In the genomic region with DNA sequence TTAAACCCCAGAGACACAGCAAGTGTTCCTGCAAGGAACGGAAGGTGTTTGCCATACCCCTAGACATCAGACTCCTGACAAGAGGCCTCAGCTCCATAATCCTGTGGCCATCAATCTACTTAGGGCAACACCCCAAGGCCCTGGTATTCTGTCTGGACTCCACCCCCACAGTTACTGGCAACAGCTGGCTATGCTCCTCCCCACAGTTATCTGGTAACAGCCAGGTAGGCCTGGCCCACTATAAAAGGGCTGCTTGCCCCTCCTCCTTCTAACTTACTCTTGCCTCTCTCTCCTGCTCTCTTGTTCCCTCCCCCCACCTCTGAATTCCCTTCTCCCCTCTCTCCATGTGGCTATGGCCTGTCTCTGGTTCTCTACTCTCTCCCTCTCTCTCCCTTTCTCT, we compare ENCODE assay signal across 19 mouse cellular contexts.
DNase-seq lines count a peak whose midpoint lies in the region; TF ChIP-seq lines count a peak whose summit lies in the region.
"Had no signal": no experiment of that assay in that cellular context is flagged by ENCODE, and none has a peak within 500 bp of the region (broad histone marks: within the 10 kb centered on the region; RNA-seq: fewer than 3 reads in every experiment).

No protein-coding gene starts in this region.

- H3K27me3 ChIP-seq in ES-Bruce4 (ENCODE audit: control insufficient read depth, insufficient read depth, low read length, poor library complexity, severe bottlenecking), result no peaks in the 10 kb centered on the region
- H3K27me3 ChIP-seq: CH12.LX; embryonic facial prominence, embryonic 12.5 days; forebrain, embryonic 13.5 days had no signal

- no peaks in the 10 kb centered on the region for H3K9me3 ChIP-seq in ES-Bruce4 (replicated peaks; ENCODE audit: control insufficient read depth, insufficient read depth, low read length, poor library complexity, severe bottlenecking)
- no peaks in the 10 kb centered on the region for H3K9me3 ChIP-seq in ES-E14 (ENCODE audit: control insufficient read depth, insufficient read depth, low read depth, low read length)
- H3K9me3 ChIP-seq: embryonic facial prominence, embryonic 10.5 days; embryonic facial prominence, embryonic 12.5 days; forebrain, embryonic 13.5 days had no signal

- H3K27ac ChIP-seq in ES-Bruce4 (ENCODE audit: insufficient read depth, low read length) (peak overlapping the region; percentile 89), ES-E14 (ENCODE audit: insufficient read depth, low read depth, low read length, poor library complexity, severe bottlenecking) (peak overlapping the region; percentile 62; the same call in 1 of the 2 replicates)
- H3K27ac ChIP-seq: embryonic facial prominence, embryonic 10.5 days; embryonic facial prominence, embryonic 12.5 days; forebrain, embryonic 13.5 days had no signal

- H3K9ac ChIP-seq in ES-Bruce4 (ENCODE audit: low read depth, poor library complexity, severe bottlenecking) (no peak overlapping the region), ES-E14 (ENCODE audit: insufficient read depth, low read depth, low read length, poor library complexity, severe bottlenecking) (no peak overlapping the region)
- H3K9ac ChIP-seq: embryonic facial prominence, embryonic 12.5 days; forebrain, embryonic 13.5 days had no signal

- H3K4me1 ChIP-seq in ES-Bruce4 (ENCODE audit: control insufficient read depth, insufficient read depth, low read length) (no peaks in the 10 kb centered on the region), ES-E14 (ENCODE audit: control insufficient read depth in 2 of 2, insufficient read depth in 2 of 2, low read length in 2 of 2, poor library complexity in 1 of 2) (no peaks in the 10 kb centered on the region)
- H3K4me1 ChIP-seq: embryonic facial prominence, embryonic 10.5 days; embryonic facial prominence, embryonic 12.5 days; forebrain, embryonic 13.5 days had no signal

- peak; percentile 80 for TF ChIP-seq EP300 in ES-Bruce4 (IDR thresholded peaks at IDR 0.05; ENCODE audit: insufficient read depth, low read depth, low read length)

- TF ChIP-seq POLR2A in ES-Bruce4 (IDR thresholded peaks at IDR 0.05; ENCODE audit: insufficient read depth, low read length), result no peak

- in situ Hi-C loops in ES-E14 (cut with MboI; ENCODE audit: low sequenced_read_pairs in 2 of 2, unreplicated experiment in 2 of 2), result no loop called here

- peak; percentile 40 for DNase-seq in ES-E14 (ENCODE audit: low read depth, low spot score)
- DNase-seq in WW6 (ENCODE audit: low read depth, low spot score), result peak; percentile 47
- no peak for DNase-seq in gastrocnemius, postnatal 10 days
- DNase-seq in kidney, adult 9 months, result no peak
- DNase-seq in urinary bladder, adult 2 months (ENCODE audit: low spot score), result no peak
- DNase-seq: adrenal gland, adult 8-10 months; adrenal gland, postnatal 14 days; adrenal gland, postnatal 36 days; B cell, adult 2 months; cerebellum, adult 11-12 months; cerebellum, adult 2 months; cerebellum, adult 9-10 months; cerebellum, postnatal 10 days; cerebellum, postnatal 25 days had no signal

- no peak overlapping the region for H3K4me3 ChIP-seq in ES-Bruce4 (ENCODE audit: low read depth, low read length)
- H3K4me3 ChIP-seq in ES-E14 (ENCODE audit: insufficient read depth in 1 of 2, low read depth in 1 of 2, low read length in 2 of 2, poor library complexity in 1 of 2, severe bottlenecking in 1 of 2), result no peak overlapping the region
- H3K4me3 ChIP-seq: embryonic facial prominence, embryonic 10.5 days; embryonic facial prominence, embryonic 12.5 days; forebrain, embryonic 13.5 days had no signal

- no peak for TF ChIP-seq CTCF in ES-Bruce4 (IDR thresholded peaks at IDR 0.05; ENCODE audit: low read depth, low read length)

- no peaks in the 10 kb centered on the region for H3K36me3 ChIP-seq in ES-Bruce4 (ENCODE audit: control insufficient read depth, insufficient read depth, low read length, poor library complexity, severe bottlenecking)
- no peaks in the 10 kb centered on the region for H3K36me3 ChIP-seq in ES-E14 (ENCODE audit: control insufficient read depth, insufficient read depth, low read length, poor library complexity, severe bottlenecking)
- H3K36me3 ChIP-seq: embryonic facial prominence, embryonic 10.5 days; embryonic facial prominence, embryonic 12.5 days had no signal

TF ChIP-seq in ES-E14, 5 proteins besides CTCF, POLR2A, EP300 and RAD21:
- no peak for TF ChIP-seq ZC3H11A (IDR thresholded peaks at IDR 0.05; ENCODE audit: borderline replicate concordance, low read depth, low read length)
- TF ChIP-seq MAFK (IDR thresholded peaks at IDR 0.05; ENCODE audit: insufficient read depth, low read depth, low read length), result no peak
- no peak for TF ChIP-seq CHD2 (IDR thresholded peaks at IDR 0.05; ENCODE audit: low read depth, low read length)
- TF ChIP-seq HCFC1 (IDR thresholded peaks at IDR 0.05; ENCODE audit: borderline replicate concordance, insufficient read depth, low read length), result no peak

Comparison
In these comparisons a context has a peak if more than half of its experiments do, and no peak if none do; other contexts are left out.
1. DNase-seq: peak in ES-E14 (single experiment) and WW6 (single experiment); none in gastrocnemius, postnatal 10 days (single experiment), kidney, adult 9 months (single experiment) and urinary bladder, adult 2 months (single experiment).